Mouse (Mus musculus) embryonic facial prominence, embryonic 14.5 days (tissue): ENCODE measurements around the gene Leng8. TPM values are rescaled to one million over a fixed set of nuclear protein-coding genes. Genes with fewer than 3 reads are reported as not detected.
A peak's percentile ranks its signal among the peaks of the same experiment; 100 is the strongest.

Source experiments
- ATAC-seq: fragments of 200-750 bp; cut with Nextera tagmentation; 2 replicates; pipeline ENCODE4 v1.8.0; 2017; ENCODE audit warnings: low read depth, moderate number of reproducible peaks, moderate TSS enrichment
- DNase-seq: peaks from one replicate; pipeline ENCODE4 v3.0.0-alpha.2; 2015; ENCODE audit warnings: low spot score
- H3K27ac ChIP-seq: fragments of 300-500 bp; sonication (generic); replicated peaks from 2 replicates; pipeline ENCODE4 v1.5.1; 2014; ENCODE audit warnings: low read depth, mild to moderate bottlenecking, low read length, moderate library complexity
- H3K27me3 ChIP-seq: fragments of 300-500 bp; sonication (generic); replicated peaks from 2 replicates; pipeline ENCODE4 v1.6.1; 2014; ENCODE audit warnings: low read length; ENCODE audit not compliant: control insufficient read depth, insufficient read depth
- H3K36me3 ChIP-seq: fragments of 300-500 bp; sonication (generic); 2 replicates; pipeline ENCODE4 v1.6.1; 2014; ENCODE audit warnings: low read length, mixed read lengths; ENCODE audit not compliant: control insufficient read depth, insufficient read depth
- H3K4me1 ChIP-seq: fragments of 300-500 bp; sonication (generic); 2 replicates; pipeline ENCODE4 v1.6.1; 2014; ENCODE audit warnings: antibody characterized with exemption, low read length; ENCODE audit not compliant: control insufficient read depth, insufficient read depth
- H3K4me2 ChIP-seq: fragments of 300-500 bp; sonication (generic); 2 replicates; pipeline ENCODE4 v1.6.1; 2014; ENCODE audit warnings: low read depth, mild to moderate bottlenecking, low read length, moderate library complexity, mixed read lengths
- H3K4me3 ChIP-seq: fragments of 300-500 bp; sonication (generic); 2 replicates; pipeline ENCODE4 v1.5.1; 2014; ENCODE audit warnings: low read depth, mild to moderate bottlenecking, low read length
- H3K9ac ChIP-seq: fragments of 300-500 bp; sonication (generic); 2 replicates; pipeline ENCODE4 v1.6.1; 2014; ENCODE audit warnings: low read depth, mild to moderate bottlenecking, low read length, moderate library complexity, mixed read lengths
- H3K9me3 ChIP-seq: fragments of 300-500 bp; sonication (generic); 2 replicates; pipeline ENCODE4 v1.6.1; 2016; ENCODE audit warnings: low read length; ENCODE audit not compliant: control insufficient read depth
- WGBS: fragments of 180-500 bp; shearing (Covaris S2); extraction: QIAGEN DNeasy Blood & Tissue Kit; methylation state at CpG from one replicate; pipeline ENCODE4 v1.1.7; 2014; 5-methylcytosine and 5-hydroxymethylcytosine counted together
- polyA plus RNA-seq: library from polyadenylated mRNA; unstranded; fragments of >200 nt; fragmentation: Nextera tagmentation; extraction: Ambion mirVana; gene quantifications from 2 replicates; pipeline ENCODE4 v1.2.1, GENCODE M21; 2014

Gene Leng8
- polyA plus RNA-seq, 1 experiment from 2014 or later = 38.7 TPM

GRCm38 (mm10) chr7:4132581-4132980 lies 4.3 kb upstream of the Leng8 start:
- no peaks in the 10 kb centered on the region for H3K36me3 ChIP-seq
- H3K27me3 ChIP-seq = no peaks in the 10 kb centered on the region
- no peak overlapping the region for H3K4me3 ChIP-seq
- H3K4me2 ChIP-seq = no peak overlapping the region
- H3K9me3 ChIP-seq = no peaks in the 10 kb centered on the region
- no peak overlapping the region for H3K9ac ChIP-seq
- ATAC-seq (no peak), DNase-seq (no peak)
- no peaks in the 10 kb centered on the region for H3K4me1 ChIP-seq
- 93% methylated on average over 3 of the region's 3 CpGs for WGBS
- H3K27ac ChIP-seq = no peak overlapping the region

- ATAC-seq (no peak), DNase-seq (no peak)
- no peaks in the 10 kb centered on the region for H3K27me3 ChIP-seq
- 81% methylated on average over 5 of the region's 7 CpGs for WGBS
- no peak overlapping the region for H3K4me3 ChIP-seq
- no peaks in the 10 kb centered on the region for H3K9me3 ChIP-seq
- peaks cover 3% of the 10 kb centered on the region; the same call in 1 of the 2 replicates for H3K4me1 ChIP-seq
- no peaks in the 10 kb centered on the region for H3K36me3 ChIP-seq
- no peak overlapping the region for H3K27ac ChIP-seq
- no peak overlapping the region for H3K4me2 ChIP-seq
- no peak overlapping the region for H3K9ac ChIP-seq
Observed at GRCm38 (mm10) chr7:4132998-4133397, 3.8 kb upstream of the Leng8 start.

GRCm38 (mm10) chr7:4134911-4135310 lies 1.9 kb upstream of the Leng8 start:
- peaks cover 5% of the 10 kb centered on the region; the same call in 1 of the 2 replicates for H3K4me1 ChIP-seq
- 89% methylated on average over 5 of the region's 5 CpGs for WGBS
- no peaks in the 10 kb centered on the region for H3K27me3 ChIP-seq
- no peak overlapping the region for H3K4me2 ChIP-seq
- DNase-seq (no peak), ATAC-seq (no peak)
- H3K4me3 ChIP-seq = no peak overlapping the region
- H3K9ac ChIP-seq = no peak overlapping the region
- H3K9me3 ChIP-seq = no peaks in the 10 kb centered on the region
- peaks cover 17% of the 10 kb centered on the region for H3K36me3 ChIP-seq
- H3K27ac ChIP-seq = no peak overlapping the region

GRCm38 (mm10) chr7:4136404-4136770 lies 452 bp upstream of the Leng8 start:
- H3K4me1 ChIP-seq = peaks cover 5% of the 10 kb centered on the region; the same call in 1 of the 2 replicates
- peak overlapping the region; percentile 97; the same call in 1 of the 2 replicates for H3K27ac ChIP-seq
- H3K27me3 ChIP-seq = no peaks in the 10 kb centered on the region
- H3K9ac ChIP-seq = peak overlapping the region; percentile 90
- no peak for DNase-seq
- WGBS = 0% methylated on average over 16 of the region's 16 CpGs
- H3K4me3 ChIP-seq = peak overlapping the region; percentile 91
- H3K9me3 ChIP-seq = no peaks in the 10 kb centered on the region
- ATAC-seq = peak; percentile 6
- H3K4me2 ChIP-seq = peak overlapping the region; percentile 61
- H3K36me3 ChIP-seq = peaks cover 32% of the 10 kb centered on the region

GRCm38 (mm10) chr7:4137746-4138145 lies 907 bp downstream of the Leng8 start:
- 50% methylated on average over 3 of the region's 3 CpGs for WGBS
- Histone ChIP-seq H3K4me2 (peak overlapping the region; percentile 88), H3K27ac (0 out of 2 replicates have a peak overlapping the region, but pooled peaks have one; percentile 97), H3K4me3 (peak overlapping the region; percentile 91), H3K9me3 (no peaks in the 10 kb centered on the region), H3K4me1 (peaks cover 5% of the 10 kb centered on the region; the same call in 1 of the 2 replicates), H3K27me3 (no peaks in the 10 kb centered on the region), H3K36me3 (peaks cover 46% of the 10 kb centered on the region), H3K9ac (peak overlapping the region; percentile 90)
- ATAC-seq = no peak
- DNase-seq = no peak

- Histone ChIP-seq H3K36me3 (peaks cover 50% of the 10 kb centered on the region), H3K27ac (no peak overlapping the region), H3K9me3 (no peaks in the 10 kb centered on the region), H3K4me3 (peak overlapping the region; percentile 91), H3K4me2 (peak overlapping the region; percentile 88), H3K27me3 (no peaks in the 10 kb centered on the region), H3K4me1 (peaks cover 5% of the 10 kb centered on the region; the same call in 1 of the 2 replicates), H3K9ac (peak overlapping the region; percentile 90)
- WGBS = 83% methylated on average over 2 of the region's 2 CpGs
- DNase-seq = no peak
- ATAC-seq = no peak
Observed at GRCm38 (mm10) chr7:4138181-4138580, 1.3 kb downstream of the Leng8 start.

GRCm38 (mm10) chr7:4138671-4139070 lies 1.8 kb downstream of the Leng8 start:
- H3K4me1 ChIP-seq = peaks cover 5% of the 10 kb centered on the region; the same call in 1 of the 2 replicates

GRCm38 (mm10) chr7:4139391-4139790 lies 2.6 kb downstream of the Leng8 start:
- H3K4me3 ChIP-seq = no peak overlapping the region
- H3K4me1 ChIP-seq = peaks cover 5% of the 10 kb centered on the region; the same call in 1 of the 2 replicates
- ATAC-seq (no peak), DNase-seq (no peak)
- H3K9me3 ChIP-seq = no peaks in the 10 kb centered on the region
- WGBS = 96% methylated on average over 5 of the region's 5 CpGs
- no peak overlapping the region for H3K9ac ChIP-seq
- H3K4me2 ChIP-seq = no peak overlapping the region
- no peak overlapping the region for H3K27ac ChIP-seq
- no peaks in the 10 kb centered on the region for H3K27me3 ChIP-seq
- peaks cover 62% of the 10 kb centered on the region for H3K36me3 ChIP-seq

More at GRCm38 (mm10) chr7:4138671-4139070, 1.8 kb downstream of the Leng8 start:
- peaks cover 55% of the 10 kb centered on the region for H3K36me3 ChIP-seq
- H3K9me3 ChIP-seq = no peaks in the 10 kb centered on the region
- DNase-seq (no peak), ATAC-seq (no peak)
- H3K9ac ChIP-seq = no peak overlapping the region
- H3K4me2 ChIP-seq = no peak overlapping the region
- no peak overlapping the region for H3K27ac ChIP-seq
- 92% methylated on average over 7 of the region's 7 CpGs for WGBS
- H3K27me3 ChIP-seq = no peaks in the 10 kb centered on the region
- H3K4me3 ChIP-seq = no peak overlapping the region

- Histone ChIP-seq H3K27me3 (no peaks in the 10 kb centered on the region), H3K4me3 (no peak overlapping the region), H3K9me3 (no peaks in the 10 kb centered on the region), H3K36me3 (peaks cover 86% of the 10 kb centered on the region), H3K4me1 (peaks cover 5% of the 10 kb centered on the region; the same call in 1 of the 2 replicates), H3K27ac (no peak overlapping the region), H3K9ac (no peak overlapping the region), H3K4me2 (no peak overlapping the region)
- WGBS = 92% methylated on average over 6 of the region's 6 CpGs
- ATAC-seq = no peak
- no peak for DNase-seq
Observed at GRCm38 (mm10) chr7:4141648-4142325, 4.9 kb downstream of the Leng8 start.
